Comparison of ENCODE assay signal across 8 mouse cellular contexts in genomic region chr7:130936472-130936951, GRCm38 (mm10). TPM values are rescaled to one million over a fixed set of nuclear protein-coding genes. Genes with fewer than 3 reads are reported as not detected.
A peak's percentile ranks its signal among the peaks of the same experiment; 100 is the strongest.
DNase-seq lines count a peak whose midpoint lies in the region; ATAC-seq and TF ChIP-seq lines count a peak whose summit lies in the region.

No protein-coding gene starts in this region.

- H3K9me3 ChIP-seq in embryonic facial prominence, embryonic 12.5 days: no peaks in the 10 kb centered on the region
- no peaks in the 10 kb centered on the region; the same call in 1 of the 2 replicates for H3K9me3 ChIP-seq in heart, embryonic 14.5 days (ENCODE audit: control insufficient read depth, low read length)
- H3K9me3 ChIP-seq in midbrain, embryonic 10.5 days (replicated peaks): no peaks in the 10 kb centered on the region

- peak overlapping the region; percentile 70 for H3K4me3 ChIP-seq in layer of hippocampus, adult 2 months
- H3K4me3 ChIP-seq in embryonic facial prominence, embryonic 12.5 days: peak overlapping the region; percentile 54
- peak overlapping the region; percentile 59 to 72 for H3K4me3 ChIP-seq in heart, embryonic 14.5 days (ENCODE audit: control insufficient read depth in 1 of 2, insufficient read depth in 1 of 2, low read depth in 1 of 2, low read length in 2 of 2)
- H3K4me3 ChIP-seq in midbrain, embryonic 10.5 days: peak overlapping the region; percentile 59

- H3K9ac ChIP-seq in embryonic facial prominence, embryonic 12.5 days: peak overlapping the region; percentile 50; the same call in 1 of the 2 replicates
- H3K9ac ChIP-seq in heart, embryonic 14.5 days (ENCODE audit: low read length): peak overlapping the region; percentile 78

- H3K4me1 ChIP-seq in embryonic facial prominence, embryonic 12.5 days: peaks cover 10% of the 10 kb centered on the region
- H3K4me1 ChIP-seq in heart, embryonic 14.5 days (ENCODE audit: control insufficient read depth in 2 of 2, insufficient read depth in 2 of 2, low read length in 2 of 2): peaks cover 22 to 24% of the 10 kb centered on the region in 2 experiments
- peaks cover 17% of the 10 kb centered on the region for H3K4me1 ChIP-seq in midbrain, embryonic 10.5 days

- H3K27me3 ChIP-seq in embryonic facial prominence, embryonic 12.5 days: peaks cover 72% of the 10 kb centered on the region
- H3K27me3 ChIP-seq in heart, embryonic 14.5 days (ENCODE audit: control insufficient read depth, insufficient read depth, low read length): peaks cover 33% of the 10 kb centered on the region
- peaks cover 80% of the 10 kb centered on the region for H3K27me3 ChIP-seq in midbrain, embryonic 10.5 days (ENCODE audit: low read depth, poor library complexity, severe bottlenecking)

- DNase-seq in layer of hippocampus, adult 2 months (ENCODE audit: low spot score in 2 of 2): no peak
- DNase-seq in layer of hippocampus, postnatal 10 days (ENCODE audit: low spot score in 2 of 2): no peak
- DNase-seq in kidney, postnatal 10 days: peak; percentile 56
- no peak for DNase-seq in midbrain, embryonic 10.5 days (ENCODE audit: low spot score)
- no peak for DNase-seq in B cell, adult 2 months

- H3K27ac ChIP-seq in layer of hippocampus, adult 2 months: peak overlapping the region; percentile 91
- no peak overlapping the region for H3K27ac ChIP-seq in embryonic facial prominence, embryonic 12.5 days
- H3K27ac ChIP-seq in heart, embryonic 14.5 days (replicated peaks in 1 of 2; ENCODE audit: control insufficient read depth in 1 of 2, insufficient read depth in 1 of 2, low read depth in 2 of 2, low read length in 2 of 2): 0 out of 4 replicates have a peak overlapping the region, but pooled peaks of 1 of the 2 experiments have one; percentile 19
- H3K27ac ChIP-seq in midbrain, embryonic 10.5 days (replicated peaks): peak overlapping the region; percentile 55; the same call in 1 of the 2 replicates

- no peaks in the 10 kb centered on the region for H3K36me3 ChIP-seq in embryonic facial prominence, embryonic 12.5 days
- no peaks in the 10 kb centered on the region for H3K36me3 ChIP-seq in heart, embryonic 14.5 days (ENCODE audit: control insufficient read depth, insufficient read depth, low read length)
- no peaks in the 10 kb centered on the region for H3K36me3 ChIP-seq in midbrain, embryonic 10.5 days

- peak overlapping the region; percentile 79 for H3K4me2 ChIP-seq in embryonic facial prominence, embryonic 12.5 days (replicated peaks)
- H3K4me2 ChIP-seq in heart, embryonic 14.5 days (ENCODE audit: low read length): peak overlapping the region; percentile 95

- under 1% methylated on average over 43 of the region's 49 CpGs for WGBS in embryonic facial prominence, embryonic 12.5 days
- under 1% methylated on average over 44 of the region's 49 CpGs for WGBS in heart, embryonic 14.5 days
- whole genome bisulfite sequencing in midbrain, embryonic 10.5 days: under 1% methylated on average over 49 of the region's 49 CpGs

- TF ChIP-seq CTCF in layer of hippocampus, adult 2 months (conservative IDR thresholded peaks at IDR 0.05): no peak

- ATAC-seq in embryonic facial prominence, embryonic 12.5 days (ENCODE audit: insufficient number of reproducible peaks, insufficient read depth, low FRiP score, low TSS enrichment): 0 out of 2 replicates have a peak, but pooled peaks have one; percentile 53
- ATAC-seq in heart, embryonic 14.5 days (ENCODE audit: insufficient number of reproducible peaks, insufficient read depth, low FRiP score, low read depth): peak; percentile 17; the same call in 1 of the 2 replicates
- no peak for ATAC-seq in monocyte, adult 5-6 weeks (replicated peaks; ENCODE audit: insufficient number of reproducible peaks, low FRiP score, low TSS enrichment, poor library complexity, severe bottlenecking)

RNA-seq across cellular contexts. Expression of gene Htra1, which starts 0.6 kb away (rescaled TPM):
- total RNA-seq in layer of hippocampus, adult 2 months (2021): 100 to 1,000 TPM; 239 to 255 TPM
- total RNA-seq in layer of hippocampus, postnatal 10 days (2021): 100 to 1,000 TPM; 228 to 241 TPM
- 11.6 and 16.2 TPM in 2 replicates for polyA plus RNA-seq in embryonic facial prominence, embryonic 12.5 days (2016; fragmentation: Nextera tagmentation; extraction: Ambion mirVana)
- 60.0 and 73.5 TPM in 2 replicates for polyA plus RNA-seq in heart, embryonic 14.5 days (2014; fragmentation: Nextera tagmentation; extraction: Ambion mirVana)
- polyA plus RNA-seq in midbrain, embryonic 10.5 days (2016; fragmentation: Nextera tagmentation; extraction: Ambion mirVana): 2.1 and 3.1 TPM in 2 replicates
- 0.39 TPM in 1 of 3 replicates, not detected in the others for total RNA-seq in monocyte, adult 5-6 weeks (2017)

Comparison
In these comparisons a context has a peak if more than half of its experiments do, and no peak if none do; other contexts are left out.
1. RNA of gene Htra1, which starts 0.6 kb away (total RNA-seq): 239 to 255 TPM in layer of hippocampus, adult 2 months and 228 to 241 TPM in layer of hippocampus, postnatal 10 days; 0.39 TPM in monocyte, adult 5-6 weeks; every median in the first group is over 100 times any median in the second.
2. Peak in every context shown above with its lines, with median percentiles within 50 percentile points of each other: H3K4me3 ChIP-seq.